Mouse (Mus musculus): ENCODE data around the gene Olfr497. TPM values are rescaled to one million over a fixed set of nuclear protein-coding genes. Genes with fewer than 3 reads are reported as not detected.

Olfr497 gene
- not detected in 2 replicates for polyA plus RNA-seq (2012; rRNA removed)

DNA sequence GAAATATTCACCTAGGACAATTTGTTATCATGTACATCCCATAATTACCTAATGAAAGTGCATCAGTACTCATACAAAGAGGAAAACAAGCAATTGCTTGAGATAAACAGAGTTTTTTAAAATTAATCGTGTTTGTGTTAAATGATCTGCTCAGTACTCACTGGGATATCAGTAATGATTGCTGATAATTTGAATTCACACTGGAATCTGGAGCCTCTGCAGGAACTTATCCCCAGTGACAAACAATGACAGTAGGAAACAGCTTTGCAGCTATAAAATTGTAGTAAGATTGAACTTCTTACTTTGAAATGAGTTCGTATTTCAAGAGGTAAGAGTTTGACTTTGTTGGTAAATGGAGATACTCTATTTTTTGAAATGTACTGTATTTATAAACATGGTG lies at the start of gene Olfr497:
Gene Olfr497 (plus strand): TSS at position 301 of the 400 bp plus-strand sequence.
- DNase-seq (ENCODE audit: low spot score): no peak

DNA sequence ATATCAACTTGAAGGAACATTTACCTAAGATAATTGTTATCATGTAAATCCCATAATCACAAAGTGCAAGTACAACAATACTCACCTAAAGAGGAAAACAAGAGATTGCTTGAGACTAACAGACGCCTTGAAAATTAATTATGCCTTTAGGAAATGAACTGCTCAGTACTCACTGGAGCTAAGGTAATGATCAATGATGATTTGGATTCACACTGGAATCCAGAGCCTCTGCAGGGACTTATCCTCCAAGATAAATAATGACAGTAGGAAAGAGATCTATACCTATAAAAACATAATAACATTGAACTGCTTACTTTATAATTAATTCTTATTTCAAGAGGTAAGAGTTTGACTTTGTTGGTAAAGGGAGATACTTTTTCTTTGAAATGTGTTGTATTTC lies 27.4 kb upstream of the Olfr497 start, which contains the start of gene Olfr495:
Gene Olfr495 (plus strand): TSS at position 301 of the 400 bp plus-strand sequence.
- DNase-seq (ENCODE audit: low spot score): no peak

DNA sequence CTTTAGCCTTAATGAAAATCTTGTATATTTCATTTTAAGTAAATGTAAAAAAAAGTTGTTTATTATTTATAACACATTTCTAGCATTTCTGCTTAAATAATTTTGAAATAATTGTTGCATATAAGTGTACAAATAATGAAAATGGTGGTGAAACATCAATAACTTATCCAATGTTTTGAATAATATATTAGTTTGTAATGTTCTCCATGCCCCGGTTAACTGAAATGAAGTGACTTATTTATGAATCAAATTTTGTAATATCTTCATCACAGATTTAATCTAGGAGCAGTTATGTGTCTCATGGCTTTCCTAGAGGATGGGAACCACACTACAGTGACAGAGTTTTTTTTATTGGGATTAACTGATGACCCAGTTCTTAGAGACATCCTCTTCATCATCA lies 44.8 kb downstream of the Olfr497 start, which contains the start of gene Olfr498:
Gene Olfr498 (plus strand): TSS at position 301 of the 400 bp plus-strand sequence.
- DNase-seq (ENCODE audit: low spot score): no peak

Other genes starting within 250 kb of the Olfr497 start
- gene Olfr486, start 247.7 kb upstream of the Olfr497 start, polyA plus RNA-seq (2012; rRNA removed): not detected in 2 replicates
- not detected in 2 replicates for gene Olfr487, start 205.8 kb upstream of the Olfr497 start, polyA plus RNA-seq (2012; rRNA removed)
- gene Olfr488, start 162.1 kb upstream of the Olfr497 start, polyA plus RNA-seq (2012; rRNA removed): not detected in 2 replicates
- gene Olfr490, start 131.5 kb upstream of the Olfr497 start, polyA plus RNA-seq (2012; rRNA removed): not detected in 2 replicates
- not detected in 2 replicates for gene Olfr491, start 107.0 kb upstream of the Olfr497 start, polyA plus RNA-seq (2012; rRNA removed)
- gene Olfr492, start 96.7 kb upstream of the Olfr497 start, polyA plus RNA-seq (2012; rRNA removed): not detected in 2 replicates
- gene Olfr493, start 73.4 kb upstream of the Olfr497 start, polyA plus RNA-seq (2012; rRNA removed): not detected in 2 replicates
- not detected in 2 replicates for gene Olfr494, start 55.1 kb upstream of the Olfr497 start, polyA plus RNA-seq (2012; rRNA removed)
- not detected in 2 replicates for gene Olfr495, start 27.3 kb upstream of the Olfr497 start, polyA plus RNA-seq (2012; rRNA removed)
- gene Olfr498, start 44.9 kb downstream of the Olfr497 start, polyA plus RNA-seq (2012; rRNA removed): not detected in 2 replicates
- not detected in 2 replicates for gene Olfr502, start 104.6 kb downstream of the Olfr497 start, polyA plus RNA-seq (2012; rRNA removed)
- gene Olfr503, start 124.1 kb downstream of the Olfr497 start, polyA plus RNA-seq (2012; rRNA removed): not detected in 2 replicates
- not detected in 2 replicates for gene Olfr504, start 145.4 kb downstream of the Olfr497 start, polyA plus RNA-seq (2012; rRNA removed)
- gene Olfr506, start 190.4 kb downstream of the Olfr497 start, polyA plus RNA-seq (2012; rRNA removed): not detected in 2 replicates
- not detected in 2 replicates for gene Olfr507, start 201.4 kb downstream of the Olfr497 start, polyA plus RNA-seq (2012; rRNA removed)
- not detected in 2 replicates for gene Olfr508, start 209.6 kb downstream of the Olfr497 start, polyA plus RNA-seq (2012; rRNA removed)
- not detected in 2 replicates for gene Olfr509, start 231.5 kb downstream of the Olfr497 start, polyA plus RNA-seq (2012; rRNA removed)
- gene Olfr510, start 246.0 kb downstream of the Olfr497 start, polyA plus RNA-seq (2012; rRNA removed): not detected in 2 replicates

Measured in urinary bladder, adult 2 months (tissue).